Mouse (Mus musculus) left cerebral cortex, postnatal 36 days (tissue): ENCODE measurements at regions not wholly inside any gene's neighbourhood (a gene's known extent, or its start where the extent isn't known, plus 50 kb on each side); places are given as distances from the start of the nearest gene placed in this dataset.

Experiments used
- DNase-seq, 2 experiments: peaks; one replicate each; pipeline ENCODE4 v3.0.0; 2021 to 2022; ENCODE audit warnings: low spot score in 2 of 2, mixed read lengths in 1 of 2
- intact Hi-C: fragments of 180-260 bp; cut with DNase I; formaldehyde crosslinking; loops from one replicate; pipeline ENCODE4 v1.15.1; 2025

GRCm38 (mm10) chr8:90762390-90762789 lies 54.8 kb downstream of the Gm19935 start:
- DNase-seq: no peak
- intact Hi-C loops: no loop called here

- intact Hi-C loops: no loop called here
- no peak for DNase-seq
Observed at GRCm38 (mm10) chr8:90761947-90762346, 55.2 kb downstream of the Gm19935 start.

- no peak for DNase-seq
- intact Hi-C loops: no loop called here
Observed at GRCm38 (mm10) chr8:90761446-90761845, 55.7 kb downstream of the Gm19935 start.

- intact Hi-C loops: no loop called here
- DNase-seq: no peak
Observed at GRCm38 (mm10) chr8:90759531-90759930, 57.7 kb downstream of the Gm19935 start.

GRCm38 (mm10) chr8:90755020-90755419 lies 62.2 kb downstream of the Gm19935 start:
- intact Hi-C loops: no loop called here
- no peak for DNase-seq

GRCm38 (mm10) chr8:90743546-90743945 lies 73.6 kb downstream of the Gm19935 start:
- peak in 1 of 2 experiments; percentile 9 for DNase-seq
- intact Hi-C loops: no loop called here

- no peak for DNase-seq
- intact Hi-C loops: no loop called here
Observed at GRCm38 (mm10) chr8:90740963-90741733, 76.0 kb downstream of the Gm19935 start.

- intact Hi-C loops: no loop called here
- no peak for DNase-seq
Observed at GRCm38 (mm10) chr8:90740302-90740962, 76.8 kb downstream of the Gm19935 start.

GRCm38 (mm10) chr8:90728011-90728410 lies 89.2 kb downstream of the Gm19935 start:
- DNase-seq: no peak
- intact Hi-C loops: no loop called here

- intact Hi-C loops: no loop called here
- DNase-seq: no peak
Observed at GRCm38 (mm10) chr8:90725188-90725587, 92.0 kb downstream of the Gm19935 start.

- DNase-seq: no peak
- intact Hi-C loops: no loop called here
Observed at GRCm38 (mm10) chr8:90716436-90716835, 100.8 kb downstream of the Gm19935 start.

- intact Hi-C loops: loop anchor here (1.0 to 5.0 kb wide), 3 partner anchors 51 to 858 kb away; no protein-coding TSS in a partner anchor
Observed at GRCm38 (mm10) chr8:90708524-90708923, 108.7 kb downstream of the Gm19935 start.

GRCm38 (mm10) chr8:90692516-90692915 lies 124.7 kb downstream of the Gm19935 start:
- no peak for DNase-seq
- intact Hi-C loops: no loop called here

More at GRCm38 (mm10) chr8:90708524-90708923, 108.7 kb downstream of the Gm19935 start:
- DNase-seq: peak; percentile 41 to 47

- intact Hi-C loops: no loop called here
- no peak for DNase-seq
Observed at GRCm38 (mm10) chr8:90685076-90685475, 132.1 kb downstream of the Gm19935 start.

- intact Hi-C loops: no loop called here
- DNase-seq: no peak
Observed at GRCm38 (mm10) chr8:90670471-90671057, 146.6 kb downstream of the Gm19935 start.

- intact Hi-C loops: no loop called here
Observed at GRCm38 (mm10) chr8:90669396-90669795, 147.8 kb downstream of the Gm19935 start.

GRCm38 (mm10) chr8:90659066-90659465 lies 158.1 kb downstream of the Gm19935 start:
- no peak for DNase-seq
- intact Hi-C loops: loop anchor here (5.0 to 10.0 kb wide), 3 partner anchors 48 to 314 kb away; partner anchors contain the start of gene Tox3

More at GRCm38 (mm10) chr8:90669396-90669795, 147.8 kb downstream of the Gm19935 start:
- no peak for DNase-seq

GRCm38 (mm10) chr8:90657641-90658051 lies 159.5 kb downstream of the Gm19935 start:
- intact Hi-C loops: loop anchor here (1.0 to 10.0 kb wide), 5 partner anchors 50 to 808 kb away; partner anchors contain the start of gene Tox3
- peak; percentile 62 to 65 for DNase-seq

GRCm38 (mm10) chr8:90657116-90657515 lies 160.1 kb downstream of the Gm19935 start:
- DNase-seq: no peak
- intact Hi-C loops: loop anchor here (1.0 to 10.0 kb wide), 5 partner anchors 50 to 808 kb away; partner anchors contain the start of gene Tox3

- intact Hi-C loops: loop anchor here (1.0 to 10.0 kb wide), 5 partner anchors 51 to 807 kb away; partner anchors contain the start of gene Tox3
- no peak for DNase-seq
Observed at GRCm38 (mm10) chr8:90656436-90657090, 160.6 kb downstream of the Gm19935 start.
